Mouse (Mus musculus) kidney, adult 2 months (tissue): ENCODE measurements around the gene Olfr328.
"Not testable (repeated sequence)": the region's sequence is repeated elsewhere in the genome, so short reads cannot be mapped to it uniquely, and the experiment has no call there.

Experiments used
- CTCF ChIP-seq: fragments of 200-500 bp; conservative IDR thresholded peaks from 2 replicates; pipeline ENCODE4 v1.5.1; 2011; ENCODE audit warnings: low read depth, mild to moderate bottlenecking, control low read depth, low read length, moderate library complexity, mixed read lengths; ENCODE audit not compliant: insufficient read depth, insufficient read length
- POLR2A ChIP-seq: fragments of 200-500 bp; IDR thresholded peaks from one replicate; pipeline ENCODE4 v1.6.1; 2011; ENCODE audit warnings: low read depth, low read length, control low read depth

DNA sequence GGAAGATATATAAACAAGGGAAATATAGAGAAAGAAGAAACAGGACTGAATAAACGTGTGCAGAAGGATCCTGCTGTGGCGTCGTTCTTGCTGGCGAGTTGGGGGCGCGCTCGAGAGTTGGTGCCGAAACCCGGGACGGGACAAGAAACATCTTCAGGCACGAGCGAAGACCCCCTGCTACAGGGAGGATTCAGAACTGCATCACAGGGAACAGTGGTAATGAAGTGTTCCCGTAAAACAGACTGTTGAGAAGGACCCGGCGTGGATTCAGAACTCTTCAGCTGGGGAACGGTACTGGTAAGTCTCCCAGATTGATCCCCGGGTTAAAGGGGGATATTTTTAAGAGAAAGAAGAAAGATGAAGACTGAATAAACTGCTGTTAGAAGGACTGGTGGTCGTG, 36.5 kb downstream of the Olfr328 start:
- TF ChIP-seq CTCF, POLR2A: not testable (repeated sequence)
